Mouse (Mus musculus) CD8-positive naive resting alpha-beta T cell, adult 57 days (primary cell): ENCODE results near the gene Duox2. TPM values are rescaled to one million over a fixed set of nuclear protein-coding genes. Genes with fewer than 3 reads are reported as not detected.

Experiments
- total RNA-seq: library from RNA; stranded (reverse); gene quantifications from one replicate; pipeline ENCODE4 v1.2.4, GENCODE M21; 2023

Duox2 gene
- not detected for total RNA-seq

GRCm38 (mm10) chr2:122298096-122298499 lies at the start of gene Duox2:
Duox2 (minus strand) TSS chr2:122298449.

GRCm38 (mm10) chr2:122315372-122315771 lies 17.1 kb upstream of the Duox2 start, which contains the start of gene Duox1:
Duox1 (plus strand) TSS chr2:122315672.

GRCm38 (mm10) chr2:122313536-122313935 lies 15.3 kb upstream of the Duox2 start, which contains the start of gene Duoxa1:
Duoxa1 (minus strand) TSS chr2:122313730.

GRCm38 (mm10) chr2:122298596-122299490 lies 594 bp upstream of the Duox2 start, which contains the start of gene Duoxa2:
Duoxa2 (plus strand) TSS chr2:122298900.

GRCm38 (mm10) chr2:122234611-122235288 lies 63.5 kb downstream of the Duox2 start, which contains the start of gene Sord:
Sord (plus strand) TSS chr2:122234749.

Other genes with a start within 250 kb of the Duox2 start
- 27.0 TPM for gene Spg11, start 180.1 kb downstream of the Duox2 start, total RNA-seq
- 2,769 TPM for gene B2m, start 150.8 kb downstream of the Duox2 start, total RNA-seq
- gene Trim69, start 137.7 kb downstream of the Duox2 start, total RNA-seq, result 1.3 TPM
- not detected for gene Patl2, start 112.3 kb downstream of the Duox2 start, total RNA-seq
- gene Terb2, start 112.2 kb downstream of the Duox2 start, total RNA-seq, result not detected
- 1.6 TPM for gene Sord, start 63.7 kb downstream of the Duox2 start, total RNA-seq
- not detected for gene Duoxa2, start 451 bp upstream of the Duox2 start, total RNA-seq
- not detected for gene Duoxa1, start 15.3 kb upstream of the Duox2 start, total RNA-seq
- not detected for gene Duox1, start 17.2 kb upstream of the Duox2 start, total RNA-seq
- 8.0 TPM for gene Shf, start 70.7 kb upstream of the Duox2 start, total RNA-seq
- gene Slc28a2, start 128.0 kb upstream of the Duox2 start, total RNA-seq, result 144 TPM
- 66.0 TPM for gene Gm14085, start 186.5 kb upstream of the Duox2 start, total RNA-seq